Mouse (Mus musculus) liver, postnatal 0 days (tissue): ENCODE data around the gene Tpbgl.
A peak's percentile ranks its signal among the peaks of the same experiment; 100 is the strongest.

Experiments used
- CTCF ChIP-seq: sonication (generic); IDR thresholded peaks from 2 replicates; pipeline ENCODE4 v1.5.1; 2016; ENCODE audit warnings: antibody characterized with exemption, low read depth
- EP300 ChIP-seq: IDR thresholded peaks from 2 replicates; pipeline ENCODE4 v1.6.1; 2016; ENCODE audit warnings: antibody characterized with exemption, low read depth, mild to moderate bottlenecking

DNA sequence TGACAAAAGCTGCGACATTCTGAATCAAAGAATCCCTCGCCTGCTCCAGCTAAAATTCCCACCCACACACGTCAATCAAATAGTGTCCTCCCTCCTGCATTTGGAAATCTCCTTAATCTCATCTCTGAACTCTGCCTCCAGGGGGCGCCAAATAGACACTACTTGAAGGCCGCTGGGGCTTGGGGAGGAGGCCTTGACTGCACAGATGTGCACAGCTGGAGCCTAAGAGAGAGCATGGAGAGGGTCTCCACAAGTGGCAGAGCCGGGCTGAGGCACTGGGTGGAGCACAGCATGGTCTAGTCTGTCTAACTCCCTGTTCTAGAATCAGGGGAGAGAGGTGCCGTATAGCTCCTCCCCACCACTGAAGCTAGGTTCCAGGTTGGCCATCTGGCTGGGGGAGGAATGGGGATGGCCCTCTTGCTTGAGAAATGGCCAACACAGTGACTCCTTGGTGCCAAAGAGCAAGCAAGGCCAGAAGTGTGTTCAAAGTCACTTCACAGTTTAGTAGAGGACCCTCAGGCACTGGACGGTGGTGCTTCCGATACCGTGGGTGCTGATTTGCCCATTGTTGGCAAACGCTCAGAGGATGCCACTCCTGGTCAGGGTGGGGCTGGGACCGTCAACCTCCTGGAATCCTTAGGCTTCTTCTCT lies 32.6 kb upstream of the Tpbgl start:
- no peak for TF ChIP-seq EP300
- TF ChIP-seq CTCF, result peak; percentile 87
